Mouse (Mus musculus): Measurements from ENCODE around the gene Sgo2b. TPM values are rescaled to one million over a fixed set of nuclear protein-coding genes. Genes with fewer than 3 reads are reported as not detected.
A peak's percentile ranks its signal among the peaks of the same experiment; 100 is the strongest.
"Not testable (repeated sequence)": the region's sequence is repeated elsewhere in the genome, so short reads cannot be mapped to it uniquely, and the experiment has no call there.

The Sgo2b gene
- not detected for total RNA-seq (2021)
- long read RNA-seq, experiment 1: 0 reads
- long read RNA-seq, experiment 2: 0 reads

- DNase-seq: no peak
Observed at GRCm38 (mm10) chr8:63951626-63952377, at the start of gene Sgo2b. Sgo2b (minus strand) TSS chr8:63952248.

- not testable (repeated sequence) for DNase-seq
Observed at GRCm38 (mm10) chr8:63970612-63971391, 18.8 kb upstream of the Sgo2b start.

- DNase-seq: no peak
Observed at GRCm38 (mm10) chr8:63961032-63961785, 9.2 kb upstream of the Sgo2b start.

GRCm38 (mm10) chr8:63953802-63954201 is 1.8 kb upstream of the Sgo2b start:
- not testable (repeated sequence) for DNase-seq

GRCm38 (mm10) chr8:63933171-63933570 is 18.9 kb downstream of the Sgo2b start:
- no peak for DNase-seq

- no peak for DNase-seq
Observed at GRCm38 (mm10) chr8:63929301-63930097, 22.5 kb downstream of the Sgo2b start.

GRCm38 (mm10) chr8:63921257-63921960 is 30.6 kb downstream of the Sgo2b start:
- DNase-seq: no peak

- DNase-seq: no peak
Observed at GRCm38 (mm10) chr8:63895096-63895495, 57.0 kb downstream of the Sgo2b start.

GRCm38 (mm10) chr8:63878353-63878752 is 73.7 kb downstream of the Sgo2b start:
- DNase-seq: no peak

GRCm38 (mm10) chr8:63877393-63877792 is 74.7 kb downstream of the Sgo2b start:
- DNase-seq: peak; percentile 70 to 72

GRCm38 (mm10) chr8:63876949-63877348 is 75.1 kb downstream of the Sgo2b start:
- no peak for DNase-seq

All from adrenal gland, postnatal 36 days (tissue).